Mouse (Mus musculus) olfactory bulb, adult 2 months (tissue): ENCODE results near the gene Shc1.

Experiments
- CTCF ChIP-seq: fragments of 200-500 bp; IDR thresholded peaks from 2 replicates; pipeline ENCODE4 v1.5.1; 2012; ENCODE audit warnings: low read depth, mild to moderate bottlenecking, low read length, moderate library complexity; ENCODE audit not compliant: insufficient read depth
- POLR2A ChIP-seq: fragments of 200-500 bp; IDR thresholded peaks from 2 replicates; pipeline ENCODE4 v1.6.1; 2012; ENCODE audit warnings: mild to moderate bottlenecking, low read depth, low read length, moderate library complexity; ENCODE audit not compliant: insufficient read depth

DNA sequence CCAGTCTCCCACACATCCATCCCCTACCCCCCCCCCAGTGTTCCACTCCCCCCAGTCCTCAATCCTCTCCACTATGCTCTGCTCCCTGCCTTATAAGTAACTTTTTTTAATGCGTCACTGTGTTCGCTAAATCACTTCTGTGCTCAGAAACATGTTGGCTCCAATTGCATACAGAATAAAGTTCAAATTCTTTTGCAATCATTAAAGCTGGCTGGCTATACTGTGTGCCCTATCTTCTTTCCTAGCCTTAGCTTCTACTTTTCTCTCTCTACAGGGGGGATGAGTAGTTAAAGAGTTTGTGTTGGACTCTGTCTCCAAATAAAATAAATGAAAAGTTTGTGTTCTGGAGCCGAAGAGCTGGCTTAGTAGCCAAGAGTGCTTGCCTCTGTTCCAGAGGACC, 8.5 kb upstream of the Shc1 start:
- no peak for TF ChIP-seq CTCF
- TF ChIP-seq POLR2A, result no peak
